In the genomic region with DNA sequence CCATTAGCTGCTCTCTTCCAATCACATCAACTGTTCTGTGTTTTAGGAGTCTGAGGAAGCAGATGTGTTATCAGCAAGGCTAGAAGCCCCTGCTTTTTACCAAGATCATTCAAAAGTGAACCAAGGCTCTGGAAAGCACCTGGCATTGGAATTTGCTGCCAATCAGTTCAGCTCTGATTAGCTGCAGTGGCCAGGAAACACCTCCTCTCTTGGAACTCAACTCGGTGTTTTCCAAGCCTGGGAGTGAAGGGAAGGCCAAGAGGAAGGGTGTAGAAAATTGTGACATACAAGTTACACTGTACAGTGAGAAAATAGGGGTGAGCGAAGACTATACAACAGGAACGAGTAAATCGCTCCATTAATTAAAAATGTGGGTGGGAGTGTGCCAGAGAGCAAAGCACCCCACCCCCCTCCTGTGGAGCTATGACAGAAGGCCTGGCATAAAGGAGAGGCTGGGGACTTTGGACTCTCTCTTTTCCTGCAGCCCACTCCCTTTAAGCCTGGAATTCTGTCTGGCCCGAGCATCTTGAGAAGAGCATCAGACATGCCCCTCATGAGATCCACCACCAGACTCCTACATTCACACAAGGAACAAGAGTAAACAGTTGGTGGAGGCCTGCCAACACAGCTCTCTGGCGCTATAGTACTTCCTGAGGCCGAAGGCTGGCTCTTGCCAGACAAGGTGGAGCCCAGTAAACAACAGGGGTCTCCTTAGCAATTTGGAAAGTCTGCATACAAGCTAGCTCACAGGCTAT, we compare ENCODE assay signal across 10 mouse cellular contexts.
DNase-seq lines count a peak whose midpoint lies in the region; ATAC-seq and TF ChIP-seq lines count a peak whose summit lies in the region.
"Had no signal": no experiment of that assay in that cellular context is flagged by ENCODE, and none has a peak within 500 bp of the region (broad histone marks: within the 10 kb centered on the region; RNA-seq: fewer than 3 reads in every experiment).

No protein-coding gene starts in this region.

- TF ChIP-seq CTCF in brain, embryonic 14.5 days (IDR thresholded peaks at IDR 0.05; ENCODE audit: borderline replicate concordance, extremely low read depth, insufficient read depth, insufficient read length), result no peak

- peak; percentile 31; the same call in 1 of the 2 replicates for ATAC-seq in heart, embryonic 15.5 days (replicated peaks; ENCODE audit: insufficient number of reproducible peaks, insufficient read depth, low FRiP score, low read depth)
- 0 out of 2 replicates have a peak, but pooled peaks have one; percentile 39 for ATAC-seq in common myeloid progenitor, adult 5-6 weeks (replicated peaks; ENCODE audit: low read depth, poor library complexity, severe bottlenecking)
- peak; percentile 60 for ATAC-seq in kidney, embryonic 16.5 days (ENCODE audit: low FRiP score, low TSS enrichment)
- ATAC-seq in megakaryocyte-erythroid progenitor cell, adult 5-6 weeks (replicated peaks; ENCODE audit: low FRiP score, low TSS enrichment, poor library complexity, severe bottlenecking), result 0 out of 2 replicates have a peak, but pooled peaks have one; percentile 48

- no peak overlapping the region for H3K4me2 ChIP-seq in heart, embryonic 15.5 days
- no peak overlapping the region for H3K4me2 ChIP-seq in kidney, embryonic 16.5 days (replicated peaks; ENCODE audit: low read depth, low read length)

- DNase-seq in heart, postnatal 36 days, result no peak
- peak; percentile 88 for DNase-seq in brain, embryonic 14.5 days (ENCODE audit: low read depth)
- DNase-seq in adrenal gland, adult 8-10 months, result no peak
- DNase-seq in liver, result no peak

- no peaks in the 10 kb centered on the region for H3K27me3 ChIP-seq in heart, embryonic 15.5 days
- no peaks in the 10 kb centered on the region for H3K27me3 ChIP-seq in kidney, embryonic 16.5 days (ENCODE audit: insufficient read depth, low read length)

- no peak for TF ChIP-seq POLR2A in brain, embryonic 14.5 days (IDR thresholded peaks at IDR 0.05; ENCODE audit: borderline replicate concordance, extremely low read depth, insufficient read depth, insufficient read length, poor library complexity, severe bottlenecking)

- H3K36me3 ChIP-seq in heart, embryonic 15.5 days, result no peaks in the 10 kb centered on the region
- H3K36me3 ChIP-seq in kidney, embryonic 16.5 days (ENCODE audit: insufficient read depth, low read length), result no peaks in the 10 kb centered on the region
- H3K36me3 ChIP-seq: G1E had no signal

- H3K9me3 ChIP-seq in heart, embryonic 15.5 days (replicated peaks), result no peaks in the 10 kb centered on the region
- no peaks in the 10 kb centered on the region for H3K9me3 ChIP-seq in kidney, embryonic 16.5 days (ENCODE audit: low read length)
- H3K9me3 ChIP-seq: G1E; megakaryocyte, embryonic 14.5 days had no signal

- H3K27ac ChIP-seq in heart, embryonic 15.5 days, result peak overlapping the region; percentile 66
- H3K27ac ChIP-seq in kidney, embryonic 16.5 days (ENCODE audit: low read length), result peak overlapping the region; percentile 73

- WGBS in heart, embryonic 15.5 days, result 47% methylated on average over 7 of the region's 7 CpGs
- WGBS in kidney, embryonic 16.5 days, result 56% methylated on average over 7 of the region's 7 CpGs

- intact Hi-C loops in heart, postnatal 36 days (cut with DNase I), result no loop called here

- peaks cover 8% of the 10 kb centered on the region for H3K4me1 ChIP-seq in heart, embryonic 15.5 days (replicated peaks)
- H3K4me1 ChIP-seq in kidney, embryonic 16.5 days (ENCODE audit: insufficient read depth, low read length), result peaks cover 12% of the 10 kb centered on the region
- H3K4me1 ChIP-seq: megakaryocyte, embryonic 14.5 days had no signal

- H3K9ac ChIP-seq in heart, embryonic 15.5 days, result no peak overlapping the region
- no peak overlapping the region for H3K9ac ChIP-seq in kidney, embryonic 16.5 days (replicated peaks; ENCODE audit: low read length)

- H3K4me3 ChIP-seq in heart, embryonic 15.5 days, result no peak overlapping the region
- H3K4me3 ChIP-seq in kidney, embryonic 16.5 days (ENCODE audit: low read length), result no peak overlapping the region
- H3K4me3 ChIP-seq: megakaryocyte, embryonic 14.5 days had no signal
